Mouse (Mus musculus): Measurements from ENCODE around the gene Aplp1. TPM values are rescaled to one million over a fixed set of nuclear protein-coding genes. Genes with fewer than 3 reads are reported as not detected.

Aplp1 gene
- polyA plus RNA-seq, 1 experiment from 2014 or later, result 24.4 TPM

GRCm38 (mm10) chr7:30399671-30400070 is 45.7 kb downstream of the Aplp1 start:
- Histone ChIP-seq H3K27ac (no peak overlapping the region), H3K9ac (no peak overlapping the region), H3K36me3 (no peaks in the 10 kb centered on the region), H3K9me3 (no peaks in the 10 kb centered on the region), H3K4me1 (no peaks in the 10 kb centered on the region), H3K27me3 (no peaks in the 10 kb centered on the region), H3K4me3 (no peak overlapping the region), H3K4me2 (no peak overlapping the region)
- 58% methylated on average over 7 of the region's 7 CpGs for WGBS
- ATAC-seq (ENCODE audit: borderline replicate concordance, extremely low read depth, low FRiP score, low TSS enrichment), result no peak

- H3K4me2 ChIP-seq, result no peak overlapping the region
- 43% methylated on average over 2 of the region's 2 CpGs for WGBS
- ATAC-seq (ENCODE audit: borderline replicate concordance, extremely low read depth, low FRiP score, low TSS enrichment), result no peak
Observed at GRCm38 (mm10) chr7:30394871-30395270, 50.5 kb downstream of the Aplp1 start.

GRCm38 (mm10) chr7:30394379-30394778 is 51.0 kb downstream of the Aplp1 start:
- no peak overlapping the region for H3K4me2 ChIP-seq
- no peak overlapping the region for H3K4me3 ChIP-seq
- H3K9me3 ChIP-seq, result no peaks in the 10 kb centered on the region
- ATAC-seq (ENCODE audit: borderline replicate concordance, extremely low read depth, low FRiP score, low TSS enrichment), result peak; percentile 52; the same call in 1 of the 2 replicates
- H3K36me3 ChIP-seq, result no peaks in the 10 kb centered on the region
- peak overlapping the region; percentile 56 for H3K27ac ChIP-seq
- WGBS, result 37% methylated on average over 11 of the region's 11 CpGs
- no peaks in the 10 kb centered on the region for H3K27me3 ChIP-seq
- H3K4me1 ChIP-seq, result no peaks in the 10 kb centered on the region
- H3K9ac ChIP-seq, result no peak overlapping the region

More at GRCm38 (mm10) chr7:30394871-30395270, 50.5 kb downstream of the Aplp1 start:
- H3K9ac ChIP-seq, result no peak overlapping the region
- H3K4me1 ChIP-seq, result no peaks in the 10 kb centered on the region
- H3K4me3 ChIP-seq, result no peak overlapping the region
- no peaks in the 10 kb centered on the region for H3K27me3 ChIP-seq
- H3K36me3 ChIP-seq, result no peaks in the 10 kb centered on the region
- H3K27ac ChIP-seq, result 0 out of 2 replicates have a peak overlapping the region, but pooled peaks have one; percentile 56
- H3K9me3 ChIP-seq, result no peaks in the 10 kb centered on the region

GRCm38 (mm10) chr7:30393631-30394030 is 51.7 kb downstream of the Aplp1 start:
- Histone ChIP-seq H3K27ac (0 out of 2 replicates have a peak overlapping the region, but pooled peaks have one; percentile 56), H3K9me3 (no peaks in the 10 kb centered on the region), H3K4me3 (no peak overlapping the region), H3K4me1 (no peaks in the 10 kb centered on the region), H3K4me2 (no peak overlapping the region), H3K9ac (no peak overlapping the region), H3K27me3 (no peaks in the 10 kb centered on the region), H3K36me3 (no peaks in the 10 kb centered on the region)
- ATAC-seq (ENCODE audit: borderline replicate concordance, extremely low read depth, low FRiP score, low TSS enrichment), result no peak
- 79% methylated on average over 4 of the region's 4 CpGs for WGBS

GRCm38 (mm10) chr7:30392746-30393520 is 52.4 kb downstream of the Aplp1 start:
- ATAC-seq (ENCODE audit: borderline replicate concordance, extremely low read depth, low FRiP score, low TSS enrichment), result no peak
- Histone ChIP-seq H3K9me3 (no peaks in the 10 kb centered on the region), H3K4me1 (no peaks in the 10 kb centered on the region), H3K27me3 (no peaks in the 10 kb centered on the region), H3K4me3 (no peak overlapping the region), H3K9ac (no peak overlapping the region), H3K36me3 (no peaks in the 10 kb centered on the region), H3K27ac (no peak overlapping the region), H3K4me2 (no peak overlapping the region)
- WGBS, result 63% methylated on average over 4 of the region's 4 CpGs

Other genes with a start within 250 kb of the Aplp1 start
- 97.0 and 104 TPM in 2 replicates for gene Capns1, start 246.7 kb downstream of the Aplp1 start, polyA plus RNA-seq (2015; fragmentation: Nextera tagmentation; extraction: Ambion mirVana)
- gene Polr2i, start 213.6 kb downstream of the Aplp1 start, polyA plus RNA-seq (2015; fragmentation: Nextera tagmentation; extraction: Ambion mirVana), result 148 and 156 TPM in 2 replicates
- gene Tbcb, start 213.3 kb downstream of the Aplp1 start, polyA plus RNA-seq (2015; fragmentation: Nextera tagmentation; extraction: Ambion mirVana), result 168 and 180 TPM in 2 replicates
- gene Ovol3, start 209.8 kb downstream of the Aplp1 start, polyA plus RNA-seq (2015; fragmentation: Nextera tagmentation; extraction: Ambion mirVana), result not detected in 2 replicates
- gene Thap8, start 165.4 kb downstream of the Aplp1 start, polyA plus RNA-seq (2015; fragmentation: Nextera tagmentation; extraction: Ambion mirVana), result 0.50 and 0.64 TPM in 2 replicates
- 10.7 and 11.5 TPM in 2 replicates for gene Wdr62, start 165.1 kb downstream of the Aplp1 start, polyA plus RNA-seq (2015; fragmentation: Nextera tagmentation; extraction: Ambion mirVana)
- 18.6 and 18.8 TPM in 2 replicates for gene Clip3, start 153.8 kb downstream of the Aplp1 start, polyA plus RNA-seq (2015; fragmentation: Nextera tagmentation; extraction: Ambion mirVana)
- gene Alkbh6, start 136.8 kb downstream of the Aplp1 start, polyA plus RNA-seq (2015; fragmentation: Nextera tagmentation; extraction: Ambion mirVana), result 76.6 and 78.7 TPM in 2 replicates
- gene Syne4, start 130.7 kb downstream of the Aplp1 start, polyA plus RNA-seq (2015; fragmentation: Nextera tagmentation; extraction: Ambion mirVana), result 25.1 and 29.5 TPM in 2 replicates
- gene E130208F15Rik, start 123.8 kb downstream of the Aplp1 start, polyA plus RNA-seq (2015; fragmentation: Nextera tagmentation; extraction: Ambion mirVana), result 1.9 TPM in 1 of 2 replicates, not detected in the other
- gene Sdhaf1, start 121.6 kb downstream of the Aplp1 start, polyA plus RNA-seq (2015; fragmentation: Nextera tagmentation; extraction: Ambion mirVana), result 18.2 and 19.5 TPM in 2 replicates
- 4.2 TPM in 2 replicates for gene Lrfn3, start 82.8 kb downstream of the Aplp1 start, polyA plus RNA-seq (2015; fragmentation: Nextera tagmentation; extraction: Ambion mirVana)
- gene Tyrobp, start 31.8 kb downstream of the Aplp1 start, polyA plus RNA-seq (2015; fragmentation: Nextera tagmentation; extraction: Ambion mirVana), result 50.8 and 56.1 TPM in 2 replicates
- 0.70 and 2.3 TPM in 2 replicates for gene Hcst, start 25.7 kb downstream of the Aplp1 start, polyA plus RNA-seq (2015; fragmentation: Nextera tagmentation; extraction: Ambion mirVana)
- 1.5 and 2.1 TPM in 2 replicates for gene Nfkbid, start 23.8 kb downstream of the Aplp1 start, polyA plus RNA-seq (2015; fragmentation: Nextera tagmentation; extraction: Ambion mirVana)
- gene Kirrel2, start 12.2 kb upstream of the Aplp1 start, polyA plus RNA-seq (2015; fragmentation: Nextera tagmentation; extraction: Ambion mirVana), result not detected in 2 replicates
- gene Nphs1, start 12.8 kb upstream of the Aplp1 start, polyA plus RNA-seq (2015; fragmentation: Nextera tagmentation; extraction: Ambion mirVana), result 0.08 TPM in 1 of 2 replicates, not detected in the other
- 0.25 and 0.44 TPM in 2 replicates for gene Prodh2, start 48.1 kb upstream of the Aplp1 start, polyA plus RNA-seq (2015; fragmentation: Nextera tagmentation; extraction: Ambion mirVana)
- 7.7 and 9.3 TPM in 2 replicates for gene Arhgap33, start 89.5 kb upstream of the Aplp1 start, polyA plus RNA-seq (2015; fragmentation: Nextera tagmentation; extraction: Ambion mirVana)
- 32.1 and 33.6 TPM in 2 replicates for gene Hspb6, start 106.6 kb upstream of the Aplp1 start, polyA plus RNA-seq (2015; fragmentation: Nextera tagmentation; extraction: Ambion mirVana)
- gene Proser3, start 106.8 kb upstream of the Aplp1 start, polyA plus RNA-seq (2015; fragmentation: Nextera tagmentation; extraction: Ambion mirVana), result 13.2 and 18.3 TPM in 2 replicates
- gene Lin37, start 114.3 kb upstream of the Aplp1 start, polyA plus RNA-seq (2015; fragmentation: Nextera tagmentation; extraction: Ambion mirVana), result 36.0 and 38.8 TPM in 2 replicates
- gene U2af1l4, start 117.8 kb upstream of the Aplp1 start, polyA plus RNA-seq (2015; fragmentation: Nextera tagmentation; extraction: Ambion mirVana), result 99.0 TPM in 2 replicates
- gene Gm49396, start 117.8 kb upstream of the Aplp1 start, polyA plus RNA-seq (2015; fragmentation: Nextera tagmentation; extraction: Ambion mirVana), result 13.0 and 15.1 TPM in 2 replicates
- 119 and 124 TPM in 2 replicates for gene Psenen, start 118.1 kb upstream of the Aplp1 start, polyA plus RNA-seq (2015; fragmentation: Nextera tagmentation; extraction: Ambion mirVana)
- 4.6 and 5.0 TPM in 2 replicates for gene Igflr1, start 119.9 kb upstream of the Aplp1 start, polyA plus RNA-seq (2015; fragmentation: Nextera tagmentation; extraction: Ambion mirVana)
- gene Kmt2b, start 143.2 kb upstream of the Aplp1 start, polyA plus RNA-seq (2015; fragmentation: Nextera tagmentation; extraction: Ambion mirVana), result 8.4 and 10.0 TPM in 2 replicates
- 2.3 and 3.7 TPM in 2 replicates for gene Zbtb32, start 153.4 kb upstream of the Aplp1 start, polyA plus RNA-seq (2015; fragmentation: Nextera tagmentation; extraction: Ambion mirVana)
- gene Upk1a, start 167.3 kb upstream of the Aplp1 start, polyA plus RNA-seq (2015; fragmentation: Nextera tagmentation; extraction: Ambion mirVana), result 0.88 and 1.4 TPM in 2 replicates
- 867 and 890 TPM in 2 replicates for gene Cox6b1, start 180.6 kb upstream of the Aplp1 start, polyA plus RNA-seq (2015; fragmentation: Nextera tagmentation; extraction: Ambion mirVana)
- gene Etv2, start 190.3 kb upstream of the Aplp1 start, polyA plus RNA-seq (2015; fragmentation: Nextera tagmentation; extraction: Ambion mirVana), result not detected in 2 replicates
- 126 and 130 TPM in 2 replicates for gene Rbm42, start 204.8 kb upstream of the Aplp1 start, polyA plus RNA-seq (2015; fragmentation: Nextera tagmentation; extraction: Ambion mirVana)
- gene Haus5, start 219.5 kb upstream of the Aplp1 start, polyA plus RNA-seq (2015; fragmentation: Nextera tagmentation; extraction: Ambion mirVana), result 61.9 and 62.6 TPM in 2 replicates
- not detected in 2 replicates for gene Pmis2, start 226.1 kb upstream of the Aplp1 start, polyA plus RNA-seq (2015; fragmentation: Nextera tagmentation; extraction: Ambion mirVana)

All from lung, embryonic 15.5 days (tissue).